Mouse (Mus musculus): ENCODE measurements around the gene Ssr1. TPM values are rescaled to one million over a fixed set of nuclear protein-coding genes. Genes with fewer than 3 reads are reported as not detected.

The Ssr1 gene
- 366 TPM for polyA plus RNA-seq (2014; fragmentation: Illumina TruSeq; extraction: RNeasy Lipid Tissue Mini Kit (QIAGEN cat#74804); ENCODE audit: low read depth, low replicate concordance)

DNA sequence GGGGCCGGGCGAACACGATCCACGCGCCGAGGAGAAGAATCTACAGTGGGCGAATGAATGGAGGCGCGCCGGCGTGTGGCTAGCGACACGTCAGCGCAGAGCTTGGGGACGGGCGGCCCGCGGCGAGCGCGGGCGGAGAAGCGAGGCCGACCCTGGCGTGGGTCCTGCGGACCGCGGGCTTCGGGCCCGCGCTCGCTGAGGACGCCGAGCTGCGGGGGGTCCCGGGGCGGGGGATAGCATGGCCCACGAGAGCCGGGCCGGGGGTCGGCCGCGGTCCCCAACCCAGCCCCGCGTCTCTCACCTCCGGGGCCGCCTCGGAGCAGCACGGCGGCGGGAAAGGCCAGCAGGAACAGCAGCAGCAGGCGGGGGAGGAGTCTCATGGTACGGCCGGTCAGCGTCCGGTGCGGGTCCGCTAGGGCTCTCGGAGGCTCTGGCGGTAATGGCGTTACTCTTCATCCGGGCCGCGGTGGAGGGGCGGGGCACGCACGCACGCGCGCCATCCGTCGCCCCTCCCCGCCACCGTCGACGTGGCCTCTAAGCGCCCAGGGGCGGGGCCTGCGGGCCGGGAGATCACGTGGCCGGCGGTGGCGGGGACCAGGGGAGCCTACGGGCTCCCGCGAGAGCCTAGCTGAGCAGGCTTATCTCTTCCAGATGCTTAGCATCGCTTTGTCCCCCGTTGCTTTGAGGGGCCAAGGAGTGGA, at the start of gene Ssr1:
Ssr1 (minus strand) TSS at position 514 of the 701 bp plus-strand sequence.

DNA sequence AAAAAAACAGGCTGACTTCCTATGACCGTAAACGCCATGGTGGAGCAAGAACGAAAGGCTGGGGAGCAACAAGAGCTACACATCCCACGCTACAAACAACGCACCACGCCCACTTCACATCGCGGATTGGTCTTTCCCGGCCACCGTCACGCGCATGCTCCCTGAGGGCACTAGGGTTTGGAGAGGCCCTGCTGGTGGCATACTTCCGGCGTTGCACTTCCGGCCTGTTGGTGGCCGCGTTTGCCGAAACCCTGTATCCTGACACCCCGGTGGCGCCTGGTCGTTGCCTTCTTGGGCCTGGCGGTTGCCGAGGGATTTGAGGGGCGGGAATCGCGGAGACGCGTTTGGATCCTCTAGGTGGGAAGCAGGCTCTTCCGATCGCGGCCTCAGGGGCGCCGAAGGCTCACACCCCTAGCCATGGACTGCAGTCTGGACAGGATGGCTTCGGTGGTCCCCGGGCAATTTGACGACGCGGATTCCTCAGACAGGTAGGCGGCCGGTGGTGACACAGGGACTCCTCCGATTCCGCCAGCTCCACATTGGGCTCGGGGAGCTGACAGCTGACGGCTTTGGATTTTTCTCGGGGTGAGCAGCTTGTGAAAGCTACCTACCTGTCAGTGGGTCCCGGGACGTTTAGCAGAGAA, 43.1 kb upstream of the Ssr1 start, which contains the start of gene Cage1:
Cage1 (minus strand) TSS at position 26 of the 644 bp plus-strand sequence.

GRCm38 (mm10) chr13:38036343-38037043, 42.5 kb upstream of the Ssr1 start, which contains the start of gene Riok1:
Riok1 (plus strand) TSS chr13:38036995.

Other genes starting within 250 kb of the Ssr1 start
- 13.8 TPM for gene Rreb1, start 215.8 kb downstream of the Ssr1 start, polyA plus RNA-seq (2014; fragmentation: Illumina TruSeq; extraction: RNeasy Lipid Tissue Mini Kit (QIAGEN cat#74804); ENCODE audit: low read depth, low replicate concordance)
- 86.4 TPM for gene Riok1, start 42.8 kb upstream of the Ssr1 start, polyA plus RNA-seq (2014; fragmentation: Illumina TruSeq; extraction: RNeasy Lipid Tissue Mini Kit (QIAGEN cat#74804); ENCODE audit: low read depth, low replicate concordance)
- 1.7 TPM for gene Cage1, start 42.9 kb upstream of the Ssr1 start, polyA plus RNA-seq (2014; fragmentation: Illumina TruSeq; extraction: RNeasy Lipid Tissue Mini Kit (QIAGEN cat#74804); ENCODE audit: low read depth, low replicate concordance)
- 1.4 TPM for gene Dsp, start 157.1 kb upstream of the Ssr1 start, polyA plus RNA-seq (2014; fragmentation: Illumina TruSeq; extraction: RNeasy Lipid Tissue Mini Kit (QIAGEN cat#74804); ENCODE audit: low read depth, low replicate concordance)
- gene Snrnp48, start 210.7 kb upstream of the Ssr1 start, polyA plus RNA-seq (2014; fragmentation: Illumina TruSeq; extraction: RNeasy Lipid Tissue Mini Kit (QIAGEN cat#74804); ENCODE audit: low read depth, low replicate concordance), result 44.5 TPM